Mouse (Mus musculus) spleen, postnatal 36 days (tissue): Measurements from ENCODE around the gene Gmfg.

Source experiments
- DNase-seq, 2 experiments: peaks; one replicate each; pipeline ENCODE4 v3.0.0; 2022; ENCODE audit warnings: low spot score in 2 of 2, mixed read lengths in 1 of 2

Gene Gmfg

GRCm38 (mm10) chr7:28482854-28483253 is 45.6 kb downstream of the Gmfg start:
- DNase-seq = no peak

GRCm38 (mm10) chr7:28484192-28484591 is 46.9 kb downstream of the Gmfg start:
- no peak for DNase-seq

GRCm38 (mm10) chr7:28488030-28488491 is 50.8 kb downstream of the Gmfg start:
- DNase-seq = no peak

GRCm38 (mm10) chr7:28490410-28490809 is 53.2 kb downstream of the Gmfg start:
- peak; percentile 56 to 62 for DNase-seq

GRCm38 (mm10) chr7:28490903-28491302 is 53.7 kb downstream of the Gmfg start:
- no peak for DNase-seq

GRCm38 (mm10) chr7:28492310-28492709 is 55.1 kb downstream of the Gmfg start:
- DNase-seq = no peak

- no peak for DNase-seq
Observed at GRCm38 (mm10) chr7:28495426-28495825, 58.2 kb downstream of the Gmfg start.
